ENCODE assay signal across 10 mouse cellular contexts in the genomic region with DNA sequence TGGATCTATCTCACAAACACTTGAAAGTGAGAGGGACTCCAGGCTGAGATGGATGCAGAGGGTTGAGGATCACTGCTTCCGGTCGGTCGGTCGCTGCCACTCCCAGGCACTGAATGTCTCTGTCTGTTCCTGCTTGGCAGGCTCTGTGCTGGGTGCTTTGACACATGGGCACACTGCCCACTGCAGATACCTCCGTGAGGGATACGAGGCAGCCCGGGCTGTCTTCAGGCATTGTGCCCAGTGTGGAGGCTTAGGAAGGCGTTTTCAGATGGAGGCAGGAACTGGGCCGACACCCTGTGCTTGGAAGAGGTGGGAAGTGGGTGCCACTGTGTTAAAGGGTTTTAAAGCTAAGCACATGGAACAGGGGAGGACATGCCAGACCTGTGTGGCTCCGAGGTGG. TPM values are rescaled to one million over a fixed set of nuclear protein-coding genes. Genes with fewer than 3 reads are reported as not detected.
DNase-seq lines count a peak whose midpoint lies in the region; ATAC-seq and TF ChIP-seq lines count a peak whose summit lies in the region.
"Had no signal": no experiment of that assay in that cellular context is flagged by ENCODE, and none has a peak within 500 bp of the region (broad histone marks: within the 10 kb centered on the region; RNA-seq: fewer than 3 reads in every experiment).

No protein-coding gene starts in this region.

- H3K9ac ChIP-seq in intestine, embryonic 15.5 days, result no peak overlapping the region
- H3K9ac ChIP-seq: limb, embryonic 12.5 days had no signal

- H3K36me3 ChIP-seq in intestine, embryonic 15.5 days, result no peaks in the 10 kb centered on the region
- H3K36me3 ChIP-seq: limb, embryonic 12.5 days had no signal

- no peak for TF ChIP-seq CTCF in layer of hippocampus, adult 2 months (conservative IDR thresholded peaks at IDR 0.05)
- no peak for TF ChIP-seq CTCF in cerebellum, adult 2 months (IDR thresholded peaks at IDR 0.05; ENCODE audit: borderline replicate concordance, insufficient read depth, low read depth, low read length)

- H3K27me3 ChIP-seq in cerebellum, adult 2 months (ENCODE audit: control insufficient read depth, insufficient read depth, low read length), result no peaks in the 10 kb centered on the region
- no peaks in the 10 kb centered on the region for H3K27me3 ChIP-seq in intestine, embryonic 15.5 days (replicated peaks)
- H3K27me3 ChIP-seq: limb, embryonic 12.5 days had no signal

- peak in 1 of 2 experiments; percentile 40 for DNase-seq in layer of hippocampus, adult 2 months (ENCODE audit: low spot score in 2 of 2)
- no peak for DNase-seq in layer of hippocampus, adult 9-10 months (ENCODE audit: low spot score)
- peak; percentile 56 to 61 for DNase-seq in cerebellum, adult 2 months
- DNase-seq in gastrocnemius, postnatal 36 days, result peak; percentile 54 to 61
- DNase-seq in layer of hippocampus, adult 8-10 months (ENCODE audit: low spot score in 2 of 2), result peak; percentile 54 to 60
- DNase-seq in right cerebral cortex, adult 2 months (ENCODE audit: low spot score in 2 of 2), result peak; percentile 71

- H3K4me3 ChIP-seq in layer of hippocampus, adult 2 months, result no peak overlapping the region
- H3K4me3 ChIP-seq in cerebellum, adult 2 months (replicated peaks; ENCODE audit: insufficient read depth, low read depth, low read length), result no peak overlapping the region
- no peak overlapping the region for H3K4me3 ChIP-seq in intestine, embryonic 15.5 days (replicated peaks)
- H3K4me3 ChIP-seq: limb, embryonic 12.5 days had no signal

- 8% methylated on average over 10 of the region's 10 CpGs for WGBS in cerebellum, adult 2 months
- 67% methylated on average over 10 of the region's 10 CpGs for WGBS in intestine, embryonic 15.5 days

- no peak for ATAC-seq in activated CD4-positive, CD25-positive, alpha-beta regulatory T cell, adult 4 months
- no peak for ATAC-seq in intestine, embryonic 15.5 days

- H3K27ac ChIP-seq in layer of hippocampus, adult 2 months, result peak overlapping the region; percentile 63
- H3K27ac ChIP-seq in cerebellum, adult 2 months (ENCODE audit: insufficient read depth, low read length), result no peak overlapping the region
- H3K27ac ChIP-seq in intestine, embryonic 15.5 days, result no peak overlapping the region
- H3K27ac ChIP-seq: limb, embryonic 12.5 days had no signal

- peaks cover 15% of the 10 kb centered on the region for H3K4me1 ChIP-seq in cerebellum, adult 2 months (ENCODE audit: control insufficient read depth, insufficient read depth, low read length)
- no peaks in the 10 kb centered on the region for H3K4me1 ChIP-seq in intestine, embryonic 15.5 days (replicated peaks)

- intact Hi-C loops in gastrocnemius, postnatal 36 days (cut with DNase I), result no loop called here

- TF ChIP-seq POLR2A in cerebellum, adult 2 months (IDR thresholded peaks at IDR 0.05; ENCODE audit: borderline replicate concordance, insufficient read depth, low read length), result no peak

- no peaks in the 10 kb centered on the region for H3K9me3 ChIP-seq in intestine, embryonic 15.5 days
- H3K9me3 ChIP-seq: limb, embryonic 12.5 days had no signal

- no peak overlapping the region for H3K4me2 ChIP-seq in intestine, embryonic 15.5 days (replicated peaks)
- H3K4me2 ChIP-seq: limb, embryonic 12.5 days had no signal

RNA-seq across cellular contexts. Expression of gene Gm11733, which starts 50.7 kb away (rescaled TPM):
- under 1 TPM; 0.20 to 0.26 TPM for total RNA-seq in layer of hippocampus, adult 2 months (2021)
- polyA plus RNA-seq in cerebellum, adult 2 months (2012; rRNA removed), result 0.06 and 0.13 TPM in 2 replicates
- not detected for total RNA-seq in gastrocnemius, postnatal 36 days (2021)
- under 1 TPM in 1 of 4 experiments, not detected in 3; 0.23 TPM for total RNA-seq in layer of hippocampus, adult 8-10 months (2022)
- polyA plus RNA-seq in activated CD4-positive, CD25-positive, alpha-beta regulatory T cell, adult 4 months (2017; shearing (Covaris generic)), result under 1 TPM in 1 of 2 experiments, not detected in 1; 0.19 TPM
- polyA plus RNA-seq in intestine, embryonic 15.5 days (2015; fragmentation: Nextera tagmentation; extraction: Ambion mirVana), result not detected in 2 replicates
- total RNA-seq: MEL had no signal
- polyA plus RNA-seq: limb, embryonic 12.5 days had no signal
